In the genomic region with DNA sequence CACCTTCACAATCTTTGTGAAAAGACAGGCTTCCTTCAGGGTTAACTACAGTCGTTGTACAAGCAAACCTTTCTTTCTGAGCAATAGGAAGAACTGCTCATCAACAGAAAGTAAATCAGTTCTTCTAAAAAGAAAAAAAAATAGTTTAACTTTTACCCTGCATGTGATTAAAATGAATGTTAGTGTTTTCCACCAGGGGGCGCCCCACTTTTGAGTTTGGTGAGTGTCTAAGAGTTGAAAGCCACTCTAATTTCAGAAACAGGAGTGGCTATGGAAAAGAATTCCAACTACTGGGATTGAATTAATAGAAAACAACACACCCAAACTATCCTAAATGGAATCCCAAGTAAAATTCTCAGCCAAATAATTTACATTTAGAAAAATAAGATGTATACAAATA, we compare ENCODE assay signal across 10 mouse cellular contexts.
DNase-seq lines count a peak whose midpoint lies in the region; ATAC-seq lines count a peak whose summit lies in the region.
"Had no signal": no experiment of that assay in that cellular context is flagged by ENCODE, and none has a peak within 500 bp of the region (broad histone marks: within the 10 kb centered on the region; RNA-seq: fewer than 3 reads in every experiment).

No protein-coding gene starts in this region.

- no peak overlapping the region for H3K4me2 ChIP-seq in neural tube, embryonic 15.5 days
- no peak overlapping the region for H3K4me2 ChIP-seq in neural tube, embryonic 11.5 days (ENCODE audit: low read depth)
- H3K4me2 ChIP-seq: heart, embryonic 13.5 days had no signal

- no peak overlapping the region for H3K27ac ChIP-seq in neural tube, embryonic 15.5 days (replicated peaks)
- H3K27ac ChIP-seq in neural tube, embryonic 11.5 days (ENCODE audit: low read depth, low read length): no peak overlapping the region
- H3K27ac ChIP-seq: heart, embryonic 13.5 days; macrophage had no signal

- H3K4me3 ChIP-seq in neural tube, embryonic 15.5 days (replicated peaks): no peak overlapping the region
- no peak overlapping the region for H3K4me3 ChIP-seq in neural tube, embryonic 11.5 days (ENCODE audit: low read depth, low read length)
- H3K4me3 ChIP-seq: heart, embryonic 13.5 days had no signal

- ATAC-seq in neural tube, embryonic 15.5 days (ENCODE audit: low FRiP score): no peak
- ATAC-seq in neural tube, embryonic 11.5 days (ENCODE audit: insufficient read depth, low FRiP score, low TSS enrichment): no peak

- H3K27me3 ChIP-seq in neural tube, embryonic 15.5 days (replicated peaks): no peaks in the 10 kb centered on the region
- no peaks in the 10 kb centered on the region for H3K27me3 ChIP-seq in neural tube, embryonic 11.5 days (ENCODE audit: control insufficient read depth, insufficient read depth, low read length)
- H3K27me3 ChIP-seq: heart, embryonic 13.5 days had no signal

- 10% methylated on average over 2 of the region's 2 CpGs for WGBS in neural tube, embryonic 15.5 days
- WGBS in neural tube, embryonic 11.5 days: 7% methylated on average over 2 of the region's 2 CpGs

- no peaks in the 10 kb centered on the region for H3K4me1 ChIP-seq in neural tube, embryonic 15.5 days
- no peaks in the 10 kb centered on the region for H3K4me1 ChIP-seq in neural tube, embryonic 11.5 days (ENCODE audit: control insufficient read depth, insufficient read depth, low read length)
- H3K4me1 ChIP-seq: heart, embryonic 13.5 days had no signal

- H3K36me3 ChIP-seq in neural tube, embryonic 15.5 days: no peaks in the 10 kb centered on the region
- no peaks in the 10 kb centered on the region for H3K36me3 ChIP-seq in neural tube, embryonic 11.5 days (ENCODE audit: control insufficient read depth, insufficient read depth, low read length)
- H3K36me3 ChIP-seq: heart, embryonic 13.5 days had no signal

- H3K9me3 ChIP-seq in neural tube, embryonic 15.5 days (replicated peaks): no peaks in the 10 kb centered on the region
- H3K9me3 ChIP-seq in neural tube, embryonic 11.5 days (ENCODE audit: control insufficient read depth, low read length): no peaks in the 10 kb centered on the region
- H3K9me3 ChIP-seq: heart, embryonic 13.5 days had no signal

- H3K9ac ChIP-seq in neural tube, embryonic 15.5 days (replicated peaks): no peak overlapping the region
- no peak overlapping the region for H3K9ac ChIP-seq in neural tube, embryonic 11.5 days (ENCODE audit: low read length)
- H3K9ac ChIP-seq: heart, embryonic 13.5 days had no signal

- DNase-seq in gastrocnemius, postnatal 10 days: peak; percentile 36
- DNase-seq in gastrocnemius, postnatal 4 days (ENCODE audit: low spot score in 2 of 2): no peak
- peak; percentile 42 for DNase-seq in neural tube, embryonic 10.5 days (ENCODE audit: extremely low spot score, low spot score)
- peak; percentile 38 for DNase-seq in embryo, embryonic 9.5 days (ENCODE audit: extremely low spot score)
- DNase-seq in neural tube, embryonic 11.5 days (ENCODE audit: low spot score): peak; percentile 37
- DNase-seq in spleen, adult 18-20 months: no peak
- no peak for DNase-seq in cerebellum, adult 8-10 months

Comparison
In these comparisons a context has a peak if more than half of its experiments do, and no peak if none do; other contexts are left out.
1. DNase-seq: peak in gastrocnemius, postnatal 10 days (single experiment), neural tube, embryonic 10.5 days (single experiment), embryo, embryonic 9.5 days (single experiment) and neural tube, embryonic 11.5 days (single experiment); none in gastrocnemius, postnatal 4 days (0 of 2), spleen, adult 18-20 months (0 of 2) and cerebellum, adult 8-10 months (single experiment).